Mouse (Mus musculus): ENCODE data around the gene Plin4. TPM values are rescaled to one million over a fixed set of nuclear protein-coding genes. Genes with fewer than 3 reads are reported as not detected.
"Not testable (repeated sequence)": the region's sequence is repeated elsewhere in the genome, so short reads cannot be mapped to it uniquely, and the experiment has no call there.

The Plin4 gene
- polyA plus RNA-seq, 1 experiment from 2014 or later = 1.7 TPM

DNA sequence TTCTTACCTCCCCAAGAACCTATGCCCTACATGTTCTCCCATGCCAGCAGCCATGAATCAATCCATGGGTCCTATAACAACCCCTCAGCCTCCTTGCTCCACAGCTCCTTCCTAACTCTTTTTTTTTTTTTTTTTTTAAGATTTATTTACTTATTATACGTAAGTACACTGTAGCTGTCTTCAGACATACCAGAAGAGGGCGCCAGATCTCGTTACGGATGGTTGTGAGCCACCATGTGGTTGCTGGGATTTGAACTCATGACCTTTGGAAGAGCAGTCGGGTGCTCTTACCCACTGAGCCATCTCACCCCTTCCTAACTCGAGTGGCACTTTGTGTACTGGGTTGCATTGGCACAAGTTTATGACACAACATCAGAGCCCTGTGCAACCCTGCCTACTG, 43.9 kb downstream of the Plin4 start:
- ATAC-seq (replicated peaks; ENCODE audit: extremely low read depth, insufficient read depth, low FRiP score); H3K27ac ChIP-seq (ENCODE audit: low read length); H3K4me3 ChIP-seq (ENCODE audit: low read length); H3K4me2 ChIP-seq (ENCODE audit: low read depth, low read length); H3K4me1 ChIP-seq (ENCODE audit: control insufficient read depth, insufficient read depth, low read length); H3K27me3 ChIP-seq (ENCODE audit: control insufficient read depth, insufficient read depth, low read length); H3K9me3 ChIP-seq (replicated peaks; ENCODE audit: control insufficient read depth, low read length); H3K9ac ChIP-seq (ENCODE audit: low read length): not testable (repeated sequence)
- H3K36me3 ChIP-seq (ENCODE audit: control insufficient read depth, insufficient read depth) = peaks cover 86% of the 10 kb centered on the region
- WGBS = 86% methylated on average over 6 of the region's 6 CpGs

DNA sequence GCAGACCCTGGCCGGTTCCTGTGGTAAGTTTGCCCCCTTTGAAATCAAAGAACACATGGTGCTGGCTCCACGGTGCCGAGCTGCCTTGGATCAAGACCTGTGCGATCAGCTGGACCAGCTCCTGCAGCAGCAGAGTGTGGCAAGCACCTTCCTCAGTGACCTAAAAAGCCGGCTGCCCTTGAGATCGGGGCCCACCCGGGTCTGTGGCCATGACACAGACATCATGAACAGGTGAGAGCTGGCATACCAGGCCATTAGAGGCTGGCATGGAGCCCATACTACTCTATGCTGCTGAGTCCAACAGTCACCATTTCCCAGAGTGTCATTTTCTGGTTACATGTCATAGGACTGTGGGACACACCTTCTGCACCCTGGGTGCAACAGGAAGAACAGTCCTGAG, 47.5 kb downstream of the Plin4 start:
- H3K27ac ChIP-seq (ENCODE audit: low read length) = no peak overlapping the region
- H3K9ac ChIP-seq (ENCODE audit: low read length) = no peak overlapping the region
- H3K27me3 ChIP-seq (ENCODE audit: control insufficient read depth, insufficient read depth, low read length) = no peaks in the 10 kb centered on the region
- WGBS = 87% methylated on average over 7 of the region's 7 CpGs
- ATAC-seq (replicated peaks; ENCODE audit: extremely low read depth, insufficient read depth, low FRiP score) = no peak
- peaks cover 79% of the 10 kb centered on the region for H3K36me3 ChIP-seq (ENCODE audit: control insufficient read depth, insufficient read depth)
- H3K4me1 ChIP-seq (ENCODE audit: control insufficient read depth, insufficient read depth, low read length) = no peaks in the 10 kb centered on the region
- no peaks in the 10 kb centered on the region for H3K9me3 ChIP-seq (replicated peaks; ENCODE audit: control insufficient read depth, low read length)
- no peak overlapping the region for H3K4me3 ChIP-seq (ENCODE audit: low read length)
- H3K4me2 ChIP-seq (ENCODE audit: low read depth, low read length) = no peak overlapping the region

DNA sequence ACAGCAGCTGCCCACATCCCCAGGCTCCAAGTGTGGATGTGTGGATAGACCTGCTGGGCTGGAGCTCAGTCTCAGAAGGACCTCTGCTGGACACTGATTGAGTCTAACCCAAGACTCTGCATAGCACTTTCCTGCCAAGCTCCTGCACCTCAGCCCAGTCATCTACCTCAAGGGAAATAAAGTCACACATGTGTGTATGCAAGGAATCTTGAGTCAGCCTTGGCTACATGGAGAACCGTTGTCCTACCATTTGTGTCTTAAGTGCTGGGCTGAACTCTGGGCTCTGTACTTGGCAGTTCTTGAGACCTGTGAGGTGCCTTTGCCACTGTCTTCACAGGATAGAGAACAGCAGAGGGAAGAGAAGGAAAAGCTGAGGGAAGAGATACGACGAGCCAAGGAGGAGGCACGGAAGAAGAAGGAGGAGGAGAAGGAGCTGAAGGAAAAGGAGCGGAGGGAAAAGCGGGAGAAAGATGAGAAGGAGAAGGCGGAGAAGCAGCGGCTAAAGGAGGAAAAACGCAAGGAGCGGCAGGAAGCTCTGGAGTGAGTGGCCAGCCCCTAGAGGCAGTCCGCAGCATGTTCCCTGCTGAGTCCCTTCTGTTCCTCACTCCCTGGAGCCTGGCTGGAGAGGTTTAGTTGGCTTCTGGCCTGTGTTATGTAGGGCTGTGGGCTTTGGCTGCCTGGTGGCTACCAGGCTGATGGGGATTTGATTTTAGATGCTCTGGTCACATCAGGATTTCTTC, 52.1 kb downstream of the Plin4 start:
- Histone ChIP-seq H3K27me3 (ENCODE audit: control insufficient read depth, insufficient read depth, low read length) (no peaks in the 10 kb centered on the region), H3K9ac (ENCODE audit: low read length) (no peak overlapping the region), H3K4me3 (ENCODE audit: low read length) (no peak overlapping the region), H3K4me2 (ENCODE audit: low read depth, low read length) (no peak overlapping the region), H3K27ac (ENCODE audit: low read length) (no peak overlapping the region), H3K36me3 (ENCODE audit: control insufficient read depth, insufficient read depth) (peaks cover 40% of the 10 kb centered on the region), H3K9me3 (replicated peaks; ENCODE audit: control insufficient read depth, low read length) (no peaks in the 10 kb centered on the region), H3K4me1 (ENCODE audit: control insufficient read depth, insufficient read depth, low read length) (no peaks in the 10 kb centered on the region)
- no peak for ATAC-seq (replicated peaks; ENCODE audit: extremely low read depth, insufficient read depth, low FRiP score)
- 83% methylated on average over 11 of the region's 11 CpGs for WGBS

DNA sequence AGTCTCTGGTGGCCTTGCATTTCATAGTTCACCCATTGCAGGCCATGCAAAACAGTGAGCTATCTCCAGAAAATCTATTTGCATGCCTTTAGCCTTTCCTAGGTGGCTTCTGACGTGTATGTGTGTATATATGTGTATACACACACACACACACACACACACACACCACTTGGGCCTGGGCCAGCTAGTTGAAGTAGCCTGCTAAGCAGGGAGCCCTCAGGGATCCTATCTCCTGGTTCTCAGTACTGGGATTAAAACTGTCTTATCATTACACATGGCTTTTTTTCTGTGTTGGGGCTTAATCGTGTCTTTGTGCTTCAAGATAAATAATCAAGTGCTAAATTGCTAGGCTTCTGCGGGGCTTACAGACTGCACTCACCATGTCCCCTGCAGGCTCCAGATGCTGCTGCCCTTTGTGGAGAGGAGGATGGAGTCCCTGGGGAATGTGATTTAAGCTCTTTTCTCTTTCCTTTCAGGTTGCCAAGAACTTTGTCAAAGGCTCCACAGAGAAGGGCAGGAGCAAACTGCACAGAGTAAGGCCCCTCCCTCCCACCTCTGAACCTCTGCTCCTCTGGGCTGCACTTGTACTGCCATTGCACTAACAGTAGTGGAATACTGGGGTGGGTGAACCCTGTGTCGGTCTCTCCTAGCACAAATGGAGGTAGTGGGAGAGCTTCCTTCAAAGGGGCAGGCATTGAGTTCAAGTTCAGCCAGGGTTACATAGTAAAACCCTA, 53.5 kb downstream of the Plin4 start:
- Histone ChIP-seq H3K4me2 (ENCODE audit: low read depth, low read length) (no peak overlapping the region), H3K27me3 (ENCODE audit: control insufficient read depth, insufficient read depth, low read length) (no peaks in the 10 kb centered on the region), H3K4me3 (ENCODE audit: low read length) (no peak overlapping the region), H3K4me1 (ENCODE audit: control insufficient read depth, insufficient read depth, low read length) (no peaks in the 10 kb centered on the region), H3K27ac (ENCODE audit: low read length) (no peak overlapping the region), H3K9ac (ENCODE audit: low read length) (no peak overlapping the region), H3K9me3 (replicated peaks; ENCODE audit: control insufficient read depth, low read length) (no peaks in the 10 kb centered on the region), H3K36me3 (ENCODE audit: control insufficient read depth, insufficient read depth) (peaks cover 29% of the 10 kb centered on the region)
- WGBS = 38% methylated on average over 4 of the region's 4 CpGs
- ATAC-seq (replicated peaks; ENCODE audit: extremely low read depth, insufficient read depth, low FRiP score) = no peak

DNA sequence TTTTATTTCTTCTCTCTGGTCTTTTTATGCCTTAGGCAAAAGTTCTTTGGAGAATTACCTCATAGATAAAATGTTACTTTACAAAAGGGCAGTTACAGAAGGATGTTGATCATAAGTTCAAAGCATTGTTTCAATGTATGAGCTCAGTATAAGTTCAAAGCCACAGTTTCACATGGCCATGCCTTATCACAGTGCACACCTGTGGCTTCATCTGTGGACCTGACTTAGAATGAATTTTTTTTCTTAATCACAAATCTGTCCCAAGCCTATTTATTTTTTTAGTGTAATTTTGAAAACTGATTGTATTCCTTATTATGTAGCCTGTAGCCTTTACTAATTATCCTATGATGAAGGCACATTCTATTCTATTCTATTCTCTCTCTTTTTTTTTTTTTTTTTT, 54.7 kb downstream of the Plin4 start:
- Histone ChIP-seq H3K9ac (ENCODE audit: low read length) (no peak overlapping the region), H3K4me1 (ENCODE audit: control insufficient read depth, insufficient read depth, low read length) (no peaks in the 10 kb centered on the region), H3K36me3 (ENCODE audit: control insufficient read depth, insufficient read depth) (peaks cover 24% of the 10 kb centered on the region), H3K27ac (ENCODE audit: low read length) (no peak overlapping the region), H3K4me3 (ENCODE audit: low read length) (no peak overlapping the region), H3K4me2 (ENCODE audit: low read depth, low read length) (no peak overlapping the region), H3K27me3 (ENCODE audit: control insufficient read depth, insufficient read depth, low read length) (no peaks in the 10 kb centered on the region), H3K9me3 (replicated peaks; ENCODE audit: control insufficient read depth, low read length) (no peaks in the 10 kb centered on the region)
- ATAC-seq (replicated peaks; ENCODE audit: extremely low read depth, insufficient read depth, low FRiP score) = no peak

DNA sequence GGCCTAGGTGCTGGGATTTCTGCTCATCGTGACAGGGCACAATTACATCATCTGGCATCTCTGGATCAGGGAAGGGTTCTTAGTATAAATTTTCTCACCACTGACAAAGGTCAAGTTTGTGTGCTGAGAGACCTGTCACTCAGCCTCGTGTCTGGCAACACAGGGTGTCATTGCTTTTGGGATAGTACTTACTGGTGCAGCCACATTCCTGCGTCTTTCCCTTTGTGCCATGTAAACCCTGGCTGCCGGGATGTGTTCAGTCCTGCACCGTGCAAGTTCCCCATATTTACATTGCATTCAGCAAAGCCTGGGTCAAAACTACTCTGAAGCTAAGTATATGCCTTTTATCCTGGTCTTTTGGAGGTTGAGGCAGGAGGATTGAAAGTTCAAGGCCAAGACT, 58.2 kb downstream of the Plin4 start:
- H3K27ac ChIP-seq (ENCODE audit: low read length) = no peak overlapping the region
- no peak overlapping the region for H3K4me2 ChIP-seq (ENCODE audit: low read depth, low read length)
- no peaks in the 10 kb centered on the region for H3K9me3 ChIP-seq (replicated peaks; ENCODE audit: control insufficient read depth, low read length)
- no peak overlapping the region for H3K4me3 ChIP-seq (ENCODE audit: low read length)
- H3K9ac ChIP-seq (ENCODE audit: low read length) = no peak overlapping the region
- no peaks in the 10 kb centered on the region for H3K4me1 ChIP-seq (ENCODE audit: control insufficient read depth, insufficient read depth, low read length)
- WGBS = 82% methylated on average over 5 of the region's 5 CpGs
- no peak for ATAC-seq (replicated peaks; ENCODE audit: extremely low read depth, insufficient read depth, low FRiP score)
- peaks cover 16% of the 10 kb centered on the region for H3K36me3 ChIP-seq (ENCODE audit: control insufficient read depth, insufficient read depth)
- H3K27me3 ChIP-seq (ENCODE audit: control insufficient read depth, insufficient read depth, low read length) = no peaks in the 10 kb centered on the region

Other genes with a start within 250 kb of the Plin4 start
- 6.1 and 7.0 TPM in 2 replicates for gene Zfp119a, start 230.9 kb downstream of the Plin4 start, polyA plus RNA-seq (2015; fragmentation: Nextera tagmentation; extraction: Ambion mirVana)
- gene Zfp959, start 217.7 kb downstream of the Plin4 start, polyA plus RNA-seq (2015; fragmentation: Nextera tagmentation; extraction: Ambion mirVana) = 9.2 and 10.1 TPM in 2 replicates
- gene Zfp119b, start 160.3 kb downstream of the Plin4 start, polyA plus RNA-seq (2015; fragmentation: Nextera tagmentation; extraction: Ambion mirVana) = 4.9 and 6.5 TPM in 2 replicates
- 1.4 and 1.7 TPM in 2 replicates for gene Ebi3, start 157.2 kb downstream of the Plin4 start, polyA plus RNA-seq (2015; fragmentation: Nextera tagmentation; extraction: Ambion mirVana)
- 18.4 and 19.3 TPM in 2 replicates for gene Yju2, start 150.7 kb downstream of the Plin4 start, polyA plus RNA-seq (2015; fragmentation: Nextera tagmentation; extraction: Ambion mirVana)
- 6.6 and 6.9 TPM in 2 replicates for gene Shd, start 139.3 kb downstream of the Plin4 start, polyA plus RNA-seq (2015; fragmentation: Nextera tagmentation; extraction: Ambion mirVana)
- 2.3 and 3.5 TPM in 2 replicates for gene Fsd1, start 123.3 kb downstream of the Plin4 start, polyA plus RNA-seq (2015; fragmentation: Nextera tagmentation; extraction: Ambion mirVana)
- gene Stap2, start 104.2 kb downstream of the Plin4 start, polyA plus RNA-seq (2015; fragmentation: Nextera tagmentation; extraction: Ambion mirVana) = 16.6 and 17.9 TPM in 2 replicates
- gene Mpnd, start 104.1 kb downstream of the Plin4 start, polyA plus RNA-seq (2015; fragmentation: Nextera tagmentation; extraction: Ambion mirVana) = 77.4 and 78.0 TPM in 2 replicates
- gene Sh3gl1, start 73.2 kb downstream of the Plin4 start, polyA plus RNA-seq (2015; fragmentation: Nextera tagmentation; extraction: Ambion mirVana) = 81.1 and 82.8 TPM in 2 replicates
- 12.1 and 12.7 TPM in 2 replicates for gene Chaf1a, start 69.4 kb downstream of the Plin4 start, polyA plus RNA-seq (2015; fragmentation: Nextera tagmentation; extraction: Ambion mirVana)
- gene Ubxn6, start 34.8 kb downstream of the Plin4 start, polyA plus RNA-seq (2015; fragmentation: Nextera tagmentation; extraction: Ambion mirVana) = 44.9 and 46.2 TPM in 2 replicates
- 82.7 and 88.3 TPM in 2 replicates for gene Hdgfl2, start 30.2 kb downstream of the Plin4 start, polyA plus RNA-seq (2015; fragmentation: Nextera tagmentation; extraction: Ambion mirVana)
- 1.6 and 2.7 TPM in 2 replicates for gene Plin5, start 7.8 kb upstream of the Plin4 start, polyA plus RNA-seq (2015; fragmentation: Nextera tagmentation; extraction: Ambion mirVana)
- gene Lrg1, start 12.2 kb upstream of the Plin4 start, polyA plus RNA-seq (2015; fragmentation: Nextera tagmentation; extraction: Ambion mirVana) = 2.0 and 2.4 TPM in 2 replicates
- gene Sema6b, start 30.5 kb upstream of the Plin4 start, polyA plus RNA-seq (2015; fragmentation: Nextera tagmentation; extraction: Ambion mirVana) = 0.70 and 1.2 TPM in 2 replicates
- gene Tnfaip8l1, start 52.7 kb upstream of the Plin4 start, polyA plus RNA-seq (2015; fragmentation: Nextera tagmentation; extraction: Ambion mirVana) = 8.2 and 9.0 TPM in 2 replicates
- 69.9 and 75.1 TPM in 2 replicates for gene Mydgf, start 74.1 kb upstream of the Plin4 start, polyA plus RNA-seq (2015; fragmentation: Nextera tagmentation; extraction: Ambion mirVana)
- 23.4 and 26.4 TPM in 2 replicates for gene Dpp9, start 109.1 kb upstream of the Plin4 start, polyA plus RNA-seq (2015; fragmentation: Nextera tagmentation; extraction: Ambion mirVana)
- 25.6 and 26.9 TPM in 2 replicates for gene Fem1a, start 147.0 kb upstream of the Plin4 start, polyA plus RNA-seq (2015; fragmentation: Nextera tagmentation; extraction: Ambion mirVana)
- gene Ticam1, start 167.0 kb upstream of the Plin4 start, polyA plus RNA-seq (2015; fragmentation: Nextera tagmentation; extraction: Ambion mirVana) = 7.6 and 8.6 TPM in 2 replicates
- 79.3 and 89.4 TPM in 2 replicates for gene Plin3, start 183.1 kb upstream of the Plin4 start, polyA plus RNA-seq (2015; fragmentation: Nextera tagmentation; extraction: Ambion mirVana)
- 0.21 TPM in 1 of 2 replicates, not detected in the other for gene Arrdc5, start 190.5 kb upstream of the Plin4 start, polyA plus RNA-seq (2015; fragmentation: Nextera tagmentation; extraction: Ambion mirVana)
- 76.6 and 94.0 TPM in 2 replicates for gene Uhrf1, start 193.5 kb upstream of the Plin4 start, polyA plus RNA-seq (2015; fragmentation: Nextera tagmentation; extraction: Ambion mirVana)
- gene Kdm4b, start 216.3 kb upstream of the Plin4 start, polyA plus RNA-seq (2015; fragmentation: Nextera tagmentation; extraction: Ambion mirVana) = 23.8 and 33.0 TPM in 2 replicates